Mouse (Mus musculus) stomach, postnatal 0 days (tissue): ENCODE results near the gene Skida1. TPM values are rescaled to one million over a fixed set of nuclear protein-coding genes. Genes with fewer than 3 reads are reported as not detected.

ENCODE experiments used
- ATAC-seq: fragments of 200-750 bp; cut with Nextera tagmentation; 2 replicates; pipeline ENCODE4 v1.8.0; 2017; ENCODE audit not compliant: low FRiP score, low TSS enrichment
- DNase-seq: peaks from one replicate; pipeline ENCODE4 v3.0.0-alpha.2; 2016; ENCODE audit warnings: low spot score
- H3K27ac ChIP-seq: fragments of 300-500 bp; sonication (generic); replicated peaks from 2 replicates; pipeline ENCODE4 v1.5.1; 2014; ENCODE audit warnings: mild to moderate bottlenecking, control low read depth
- H3K27me3 ChIP-seq: fragments of 300-500 bp; sonication (generic); 2 replicates; pipeline ENCODE4 v1.6.1; 2014; ENCODE audit warnings: low read length; ENCODE audit not compliant: control insufficient read depth, insufficient read depth
- H3K36me3 ChIP-seq: fragments of 300-500 bp; sonication (generic); 2 replicates; pipeline ENCODE4 v1.6.1; 2014; ENCODE audit warnings: low read length, mixed read lengths; ENCODE audit not compliant: control insufficient read depth, insufficient read depth
- H3K4me1 ChIP-seq: fragments of 300-500 bp; sonication (generic); replicated peaks from 2 replicates; pipeline ENCODE4 v1.6.1; 2014; ENCODE audit warnings: antibody characterized with exemption; ENCODE audit not compliant: control insufficient read depth, insufficient read depth
- H3K4me2 ChIP-seq: fragments of 300-500 bp; sonication (generic); replicated peaks from 2 replicates; pipeline ENCODE4 v1.6.1; 2014; ENCODE audit warnings: low read depth, mild to moderate bottlenecking, control low read depth, moderate library complexity
- H3K4me3 ChIP-seq: fragments of 300-500 bp; sonication (generic); 2 replicates; pipeline ENCODE4 v1.5.1; 2014; ENCODE audit warnings: low read depth, low read length, control low read depth
- H3K9ac ChIP-seq: fragments of 300-500 bp; sonication (generic); 2 replicates; pipeline ENCODE4 v1.6.1; 2014; ENCODE audit warnings: mild to moderate bottlenecking, low read length, control low read depth, mixed read lengths
- H3K9me3 ChIP-seq: fragments of 300-500 bp; sonication (generic); 2 replicates; pipeline ENCODE4 v1.6.1; 2016; ENCODE audit warnings: low read length; ENCODE audit not compliant: control insufficient read depth
- CTCF ChIP-seq: IDR thresholded peaks from 2 replicates; pipeline ENCODE4 v1.5.1; 2016; ENCODE audit warnings: antibody characterized with exemption, low read depth, mild to moderate bottlenecking, moderate library complexity
- EP300 ChIP-seq: optimal IDR thresholded peaks from 2 replicates; pipeline ENCODE3; 2016; ENCODE audit warnings: antibody characterized with exemption
- WGBS: fragments of 180-500 bp; shearing (Covaris S2); extraction: QIAGEN DNeasy Blood & Tissue Kit; methylation state at CpG from one replicate; pipeline ENCODE4 v1.1.7; 2014; 5-methylcytosine and 5-hydroxymethylcytosine counted together
- polyA plus RNA-seq: library from polyadenylated mRNA; unstranded; fragments of >200 nt; fragmentation: Nextera tagmentation; extraction: Ambion mirVana; gene quantifications from 2 replicates; pipeline ENCODE4 v1.2.1, GENCODE M21; 2015

Skida1 gene
- polyA plus RNA-seq, 1 experiment from 2014 or later: 1.9 TPM

- no peaks in the 10 kb centered on the region for H3K36me3 ChIP-seq
- 0 out of 2 replicates have a peak, but pooled peaks cover 3% of the 10 kb centered on the region for H3K4me1 ChIP-seq
- TF ChIP-seq EP300: no peak
- TF ChIP-seq CTCF: no peak
- no peak overlapping the region for H3K4me3 ChIP-seq
- H3K27me3 ChIP-seq: no peaks in the 10 kb centered on the region
- DNase-seq (no peak), ATAC-seq (no peak)
- H3K9ac ChIP-seq: no peak overlapping the region
- no peak overlapping the region for H3K4me2 ChIP-seq
- no peaks in the 10 kb centered on the region for H3K9me3 ChIP-seq
- H3K27ac ChIP-seq: no peak overlapping the region
- 75% methylated on average over 3 of the region's 3 CpGs for WGBS
Observed at GRCm38 (mm10) chr2:18052581-18052980, 3.7 kb upstream of the Skida1 start.

- 0 out of 2 replicates have a peak, but pooled peaks cover 3% of the 10 kb centered on the region for H3K4me1 ChIP-seq
- H3K4me3 ChIP-seq: no peak overlapping the region
- no peak overlapping the region for H3K4me2 ChIP-seq
- TF ChIP-seq CTCF (no peak), EP300 (no peak)
- no peaks in the 10 kb centered on the region for H3K27me3 ChIP-seq
- no peak overlapping the region for H3K9ac ChIP-seq
- WGBS: 90% methylated on average over 3 of the region's 3 CpGs
- no peak overlapping the region for H3K27ac ChIP-seq
- H3K36me3 ChIP-seq: no peaks in the 10 kb centered on the region
- DNase-seq (no peak), ATAC-seq (no peak)
- no peaks in the 10 kb centered on the region for H3K9me3 ChIP-seq
Observed at GRCm38 (mm10) chr2:18051831-18052170, 3.0 kb upstream of the Skida1 start.

- peak overlapping the region; percentile 53 for H3K27ac ChIP-seq
- ATAC-seq: no peak
Observed at GRCm38 (mm10) chr2:18051026-18051830, 2.4 kb upstream of the Skida1 start.

GRCm38 (mm10) chr2:18050541-18050985 is 1.7 kb upstream of the Skida1 start:
- ATAC-seq (no peak), DNase-seq (no peak)
- Histone ChIP-seq H3K4me2 (peak overlapping the region; percentile 78), H3K36me3 (no peaks in the 10 kb centered on the region), H3K27me3 (no peaks in the 10 kb centered on the region), H3K9ac (peak overlapping the region; percentile 35; the same call in 1 of the 2 replicates), H3K27ac (peak overlapping the region; percentile 53), H3K9me3 (no peaks in the 10 kb centered on the region), H3K4me1 (0 out of 2 replicates have a peak, but pooled peaks cover 3% of the 10 kb centered on the region), H3K4me3 (peak overlapping the region; percentile 18; the same call in 1 of the 2 replicates)
- WGBS: 22% methylated on average over 10 of the region's 10 CpGs
- TF ChIP-seq CTCF (no peak), EP300 (no peak)

More at GRCm38 (mm10) chr2:18051026-18051830, 2.4 kb upstream of the Skida1 start:
- DNase-seq: no peak
- Histone ChIP-seq H3K9me3 (no peaks in the 10 kb centered on the region), H3K4me1 (0 out of 2 replicates have a peak, but pooled peaks cover 3% of the 10 kb centered on the region), H3K36me3 (no peaks in the 10 kb centered on the region), H3K9ac (no peak overlapping the region), H3K27me3 (no peaks in the 10 kb centered on the region), H3K4me3 (peak overlapping the region; percentile 18; the same call in 1 of the 2 replicates), H3K4me2 (peak overlapping the region; percentile 78)
- TF ChIP-seq EP300: no peak
- no peak for TF ChIP-seq CTCF
- WGBS: 64% methylated on average over 11 of the region's 11 CpGs

- WGBS: 45% methylated on average over 2 of the region's 2 CpGs
- Histone ChIP-seq H3K4me2 (peak overlapping the region; percentile 78), H3K4me1 (0 out of 2 replicates have a peak, but pooled peaks cover 3% of the 10 kb centered on the region), H3K9me3 (no peaks in the 10 kb centered on the region), H3K27ac (peak overlapping the region; percentile 81), H3K27me3 (no peaks in the 10 kb centered on the region), H3K36me3 (no peaks in the 10 kb centered on the region), H3K9ac (peak overlapping the region; percentile 45; the same call in 1 of the 2 replicates), H3K4me3 (peak overlapping the region; percentile 78)
- ATAC-seq (no peak), DNase-seq (no peak)
- TF ChIP-seq EP300 (no peak), CTCF (no peak)
Observed at GRCm38 (mm10) chr2:18050018-18050417, 1.2 kb upstream of the Skida1 start.
